Mouse (Mus musculus) G1E (cell line): Measurements from ENCODE around the gene Arhgap40. TPM values are rescaled to one million over a fixed set of nuclear protein-coding genes. Genes with fewer than 3 reads are reported as not detected.

ENCODE experiments used
- ATAC-seq: 2 replicates; pipeline ENCODE4 v1.8.0; 2016; ENCODE audit warnings: mild to moderate bottlenecking; ENCODE audit not compliant: insufficient number of reproducible peaks, poor library complexity, low FRiP score, severe bottlenecking; ENCODE audit errors: extremely low read depth
- DNase-seq: peaks from one replicate; pipeline ENCODE4 v3.0.0; 2012; ENCODE audit warnings: low spot score
- H3K27me3 ChIP-seq: 2 replicates; pipeline ENCODE4 v1.6.1; 2012; ENCODE audit warnings: mild to moderate bottlenecking, low read length, inconsistent platforms; ENCODE audit not compliant: insufficient read depth
- H3K36me3 ChIP-seq: replicated peaks from 2 replicates; pipeline ENCODE3; 2012; ENCODE audit warnings: mild to moderate bottlenecking, inconsistent platforms
- H3K4me1 ChIP-seq: 2 replicates; pipeline ENCODE4 v1.6.1; 2012; ENCODE audit warnings: low read depth, low read length, inconsistent platforms, mixed read lengths; ENCODE audit not compliant: insufficient read depth
- H3K4me3 ChIP-seq: 2 replicates; pipeline ENCODE4 v1.5.1; 2012; ENCODE audit warnings: low read depth, mild to moderate bottlenecking, inconsistent platforms, low read length, moderate library complexity, mixed read lengths
- H3K9me3 ChIP-seq: replicated peaks from 2 replicates; pipeline ENCODE4 v1.6.1; 2012; ENCODE audit warnings: inconsistent platforms
- CTCF ChIP-seq: IDR thresholded peaks from 2 replicates; pipeline ENCODE4 v1.5.1; 2012; ENCODE audit warnings: low read depth, low read length, inconsistent platforms, mixed read lengths
- GATA1 ChIP-seq: IDR thresholded peaks from 2 replicates; pipeline ENCODE4 v1.6.1; 2012; ENCODE audit warnings: borderline replicate concordance, low read length, inconsistent platforms, mixed read lengths
- GATA2 ChIP-seq: IDR thresholded peaks from 2 replicates; pipeline ENCODE4 v1.6.1; 2012; ENCODE audit warnings: low read depth, low read length, inconsistent platforms, borderline replicate concordance
- POLR2AphosphoS5 ChIP-seq: IDR thresholded peaks from 2 replicates; pipeline ENCODE4 v1.6.1; 2012; ENCODE audit warnings: low read depth, low read length, inconsistent platforms; ENCODE audit not compliant: insufficient replicate concordance
- TAL1 ChIP-seq: conservative IDR thresholded peaks from 2 replicates; pipeline ENCODE4 v1.6.1; 2012; ENCODE audit warnings: low read depth, low read length, inconsistent platforms, mixed read lengths
- polyA plus RNA-seq: library from polyadenylated mRNA; stranded (reverse); fragments of >175 nt; gene quantifications from 2 replicates; pipeline ENCODE4 v1.2.3, GENCODE M21; 2012
- total RNA-seq, 2 experiments: library from RNA; stranded (forward) in 1 of 2; stranded (reverse) in 1 of 2; fragments of 200-1000 nt in 1 of 2; fragments of >200 nt in 1 of 2; fragmentation: Nextera tagmentation in 1 of 2; gene quantifications; 2 replicates each; pipeline ENCODE4 v1.2.3; 2014 to 2017

Arhgap40 gene
- total and polyA plus RNA-seq, 3 experiments: not detected

GRCm38 (mm10) chr2:158519800-158520199, 7.2 kb downstream of the Arhgap40 start:
- Histone ChIP-seq H3K4me1 (no peaks in the 10 kb centered on the region), H3K9me3 (no peaks in the 10 kb centered on the region), H3K27me3 (no peaks in the 10 kb centered on the region; the same call in 1 of the 2 replicates), H3K4me3 (no peak overlapping the region), H3K36me3 (no peaks in the 10 kb centered on the region)
- TF ChIP-seq GATA2 (no peak), TAL1 (no peak), POLR2AphosphoS5 (no peak), CTCF (no peak), GATA1 (no peak)
- no peak for DNase-seq
- no peak for ATAC-seq

GRCm38 (mm10) chr2:158523060-158523459, 10.5 kb downstream of the Arhgap40 start:
- H3K36me3 ChIP-seq: no peaks in the 10 kb centered on the region
- H3K27me3 ChIP-seq: no peaks in the 10 kb centered on the region; the same call in 1 of the 2 replicates
- H3K4me3 ChIP-seq: no peak overlapping the region
- ATAC-seq: no peak
- no peaks in the 10 kb centered on the region for H3K4me1 ChIP-seq
- TF ChIP-seq POLR2AphosphoS5: no peak
- TF ChIP-seq GATA1: no peak
- no peak for TF ChIP-seq TAL1
- TF ChIP-seq CTCF: no peak
- no peak for TF ChIP-seq GATA2
- no peaks in the 10 kb centered on the region for H3K9me3 ChIP-seq
- DNase-seq: no peak

GRCm38 (mm10) chr2:158524129-158524860, 11.7 kb downstream of the Arhgap40 start:
- Histone ChIP-seq H3K27me3 (no peaks in the 10 kb centered on the region; the same call in 1 of the 2 replicates), H3K9me3 (no peaks in the 10 kb centered on the region), H3K4me3 (no peak overlapping the region), H3K36me3 (no peaks in the 10 kb centered on the region), H3K4me1 (no peaks in the 10 kb centered on the region)
- TF ChIP-seq CTCF (no peak), TAL1 (no peak), GATA2 (no peak), GATA1 (no peak), POLR2AphosphoS5 (no peak)
- no peak for ATAC-seq
- no peak for DNase-seq

GRCm38 (mm10) chr2:158534090-158534489, 21.5 kb downstream of the Arhgap40 start:
- H3K4me1 ChIP-seq: no peaks in the 10 kb centered on the region
- DNase-seq (peak; percentile 40), ATAC-seq (peak; percentile 72)
- H3K9me3 ChIP-seq: peaks cover 5% of the 10 kb centered on the region
- no peak overlapping the region for H3K4me3 ChIP-seq
- no peaks in the 10 kb centered on the region for H3K36me3 ChIP-seq
- peak; percentile 55; the same call in 1 of the 2 replicates for TF ChIP-seq CTCF
- no peak for TF ChIP-seq POLR2AphosphoS5
- peaks cover 2% of the 10 kb centered on the region; the same call in 1 of the 2 replicates for H3K27me3 ChIP-seq

- peaks cover 5% of the 10 kb centered on the region for H3K9me3 ChIP-seq
- no peak for ATAC-seq
- H3K36me3 ChIP-seq: no peaks in the 10 kb centered on the region
- H3K4me3 ChIP-seq: no peak overlapping the region
- TF ChIP-seq GATA1 (no peak), TAL1 (no peak), CTCF (no peak), GATA2 (no peak), POLR2AphosphoS5 (no peak)
- peaks cover 2% of the 10 kb centered on the region; the same call in 1 of the 2 replicates for H3K27me3 ChIP-seq
- DNase-seq: no peak
- no peaks in the 10 kb centered on the region for H3K4me1 ChIP-seq
Measured at GRCm38 (mm10) chr2:158534559-158534958, 22.0 kb downstream of the Arhgap40 start.

- Histone ChIP-seq H3K4me3 (no peak overlapping the region), H3K4me1 (no peaks in the 10 kb centered on the region), H3K27me3 (peaks cover 10% of the 10 kb centered on the region; the same call in 1 of the 2 replicates), H3K36me3 (no peaks in the 10 kb centered on the region), H3K9me3 (no peaks in the 10 kb centered on the region)
- DNase-seq: no peak
- TF ChIP-seq GATA2: no peak
- TF ChIP-seq GATA1: no peak
- no peak for TF ChIP-seq POLR2AphosphoS5
- TF ChIP-seq TAL1: no peak
- no peak for TF ChIP-seq CTCF
- no peak for ATAC-seq
Measured at GRCm38 (mm10) chr2:158539433-158540305, 27.1 kb downstream of the Arhgap40 start.
